Mouse (Mus musculus) left cerebral cortex, adult 2 months (tissue): ENCODE results near the gene Cacna1g. TPM values are rescaled to one million over a fixed set of nuclear protein-coding genes. Genes with fewer than 3 reads are reported as not detected.
A peak's percentile ranks its signal among the peaks of the same experiment; 100 is the strongest.

Experiments
- DNase-seq, 2 experiments: peaks; one replicate each; pipeline ENCODE4 v3.0.0; 2021 to 2022; ENCODE audit warnings: low spot score in 2 of 2, mixed read lengths in 1 of 2; ENCODE audit errors: extremely low spot score in 1 of 2
- H3K27ac ChIP-seq: fragments of 200-600 bp; 2 replicates; pipeline ENCODE4 v1.8.1; 2022
- H3K4me3 ChIP-seq: fragments of 200-600 bp; 2 replicates; pipeline ENCODE4 v1.8.1; 2022
- CTCF ChIP-seq: fragments of 200-600 bp; IDR thresholded peaks from 2 replicates; pipeline ENCODE4 v1.8.1; 2022; ENCODE audit warnings: antibody characterized with exemption, mild to moderate bottlenecking, moderate library complexity
- intact Hi-C: fragments of 180-260 bp; cut with DNase I; formaldehyde crosslinking; loops from one replicate; pipeline ENCODE4 v1.15.1; 2025
- total RNA-seq, 2 experiments: library from RNA; stranded (reverse); gene quantifications; 2 replicates each; pipeline ENCODE4 v1.2.3; 2021

Cacna1g gene
- total RNA-seq, 2 experiments from 2014 or later, result 93.0 to 98.7 TPM

DNA sequence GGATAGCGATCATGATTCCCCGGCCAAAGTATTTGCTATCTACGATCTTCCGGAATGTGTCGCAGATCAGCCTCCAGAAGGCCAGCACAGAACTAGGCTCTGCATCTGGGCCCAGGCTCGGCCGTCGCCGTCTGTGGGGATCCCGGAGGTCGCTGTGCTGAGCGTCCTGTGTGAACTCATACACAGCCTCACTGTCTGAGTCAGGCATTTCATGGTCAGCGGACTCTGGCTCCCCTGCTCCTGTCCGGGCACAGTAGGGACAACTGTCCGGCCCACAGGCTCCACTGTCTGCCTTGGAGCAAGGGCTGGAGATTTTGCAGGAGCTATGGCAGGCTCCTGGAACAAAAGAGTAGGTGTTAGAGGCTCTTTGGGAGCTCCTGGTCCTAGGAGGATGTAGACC, 17.0 kb downstream of the Cacna1g start:
- no peak overlapping the region for H3K4me3 ChIP-seq
- DNase-seq, result no peak
- H3K27ac ChIP-seq, result no peak overlapping the region
- TF ChIP-seq CTCF, result no peak
- intact Hi-C loops, result no loop called here

DNA sequence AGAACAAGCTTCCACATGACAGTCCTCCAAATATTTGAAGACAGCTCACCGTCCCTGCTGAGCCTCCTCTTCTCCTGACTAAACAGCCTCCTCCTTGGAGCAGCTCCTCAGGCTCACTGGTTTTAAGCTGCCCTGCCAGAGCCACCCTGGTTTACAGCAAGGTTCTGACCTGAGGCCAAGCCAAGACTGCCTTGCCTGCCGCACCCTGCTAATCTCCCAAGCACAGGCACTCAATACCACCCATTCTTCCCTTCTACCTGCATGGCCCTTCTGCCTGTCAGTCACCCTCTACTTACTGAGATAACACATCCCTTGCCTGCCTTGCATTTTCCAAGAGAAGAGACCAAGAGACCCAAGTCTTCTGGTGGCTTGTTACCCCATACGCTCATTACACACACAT, 17.7 kb downstream of the Cacna1g start:
- Histone ChIP-seq H3K27ac (no peak overlapping the region), H3K4me3 (no peak overlapping the region)
- no peak for DNase-seq
- no peak for TF ChIP-seq CTCF
- intact Hi-C loops, result no loop called here

GRCm38 (mm10) chr11:94455161-94455820, 18.7 kb downstream of the Cacna1g start:
- Histone ChIP-seq H3K4me3 (no peak overlapping the region), H3K27ac (peak overlapping the region; percentile 44)
- no peak for TF ChIP-seq CTCF
- intact Hi-C loops, result no loop called here
- peak in 1 of 2 experiments; percentile 41 for DNase-seq

- Histone ChIP-seq H3K4me3 (no peak overlapping the region), H3K27ac (peak overlapping the region; percentile 44; the same call in 1 of the 2 replicates)
- peak in 1 of 2 experiments; percentile 54 for DNase-seq
- TF ChIP-seq CTCF, result no peak
- intact Hi-C loops, result no loop called here
These were observed 19.2 kb downstream of the Cacna1g start for GRCm38 (mm10) chr11:94454756-94455155.

- intact Hi-C loops, result no loop called here
- DNase-seq, result no peak
- Histone ChIP-seq H3K4me3 (no peak overlapping the region), H3K27ac (no peak overlapping the region)
- TF ChIP-seq CTCF, result no peak
These were observed 22.8 kb downstream of the Cacna1g start for GRCm38 (mm10) chr11:94451091-94451773.

DNA sequence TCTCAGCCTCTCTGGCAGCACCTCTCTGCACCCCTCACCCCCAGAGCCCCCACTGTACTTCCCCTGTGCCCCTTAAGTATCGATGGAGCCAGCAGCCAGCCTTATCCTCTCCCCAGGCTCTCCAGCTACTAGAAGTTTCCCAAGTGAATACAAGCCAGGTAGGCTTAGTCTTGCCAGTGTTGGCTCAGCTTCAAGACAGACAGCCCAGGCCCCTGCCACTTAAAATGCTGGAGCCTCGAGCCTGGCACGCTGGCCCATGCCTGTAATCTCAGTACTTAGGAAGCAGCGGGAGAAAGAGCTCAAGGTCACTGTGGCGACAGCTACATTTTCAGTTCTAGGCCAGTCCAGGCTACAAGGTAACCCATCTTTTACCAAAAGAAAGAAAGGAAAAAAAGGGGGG, 24.1 kb downstream of the Cacna1g start:
- no peak for TF ChIP-seq CTCF
- Histone ChIP-seq H3K27ac (no peak overlapping the region), H3K4me3 (no peak overlapping the region)
- intact Hi-C loops, result no loop called here
- no peak for DNase-seq

- H3K4me3 ChIP-seq, result no peak overlapping the region
- intact Hi-C loops, result no loop called here
- DNase-seq, result no peak
- TF ChIP-seq CTCF, result no peak
- no peak overlapping the region for H3K27ac ChIP-seq
These were observed 24.8 kb downstream of the Cacna1g start for GRCm38 (mm10) chr11:94449239-94449638.

DNA sequence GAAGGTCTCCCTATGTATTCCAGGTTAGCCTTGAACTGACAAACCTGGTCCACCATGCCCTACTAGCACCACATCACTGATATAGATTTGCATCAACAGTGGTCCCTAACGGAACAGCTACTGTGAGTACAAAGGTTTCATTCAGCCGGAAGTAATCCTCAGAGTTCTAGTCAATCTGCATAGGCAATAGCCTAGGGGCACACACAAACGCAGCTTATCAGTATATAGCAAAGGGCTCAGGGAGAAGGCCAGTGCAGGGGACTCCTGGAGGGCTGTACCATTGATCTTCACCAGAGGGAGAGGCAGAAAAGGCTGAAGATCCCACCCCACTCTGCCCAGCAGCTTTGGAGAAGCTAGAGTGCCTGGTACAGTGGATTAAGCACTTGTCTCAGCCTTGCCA, 27.0 kb downstream of the Cacna1g start:
- no peak for TF ChIP-seq CTCF
- H3K4me3 ChIP-seq, result no peak overlapping the region
- intact Hi-C loops, result no loop called here
- no peak overlapping the region for H3K27ac ChIP-seq
- no peak for DNase-seq

- no peak for DNase-seq
- H3K4me3 ChIP-seq, result no peak overlapping the region
- TF ChIP-seq CTCF, result no peak
- H3K27ac ChIP-seq, result no peak overlapping the region
- intact Hi-C loops, result no loop called here
These were observed 28.7 kb downstream of the Cacna1g start for GRCm38 (mm10) chr11:94445300-94445699.

GRCm38 (mm10) chr11:94444829-94445228, 29.2 kb downstream of the Cacna1g start:
- no peak for DNase-seq
- H3K27ac ChIP-seq, result no peak overlapping the region
- no peak for TF ChIP-seq CTCF
- intact Hi-C loops, result no loop called here
- no peak overlapping the region for H3K4me3 ChIP-seq

GRCm38 (mm10) chr11:94441752-94442151, 32.2 kb downstream of the Cacna1g start:
- intact Hi-C loops, result no loop called here

GRCm38 (mm10) chr11:94441122-94441521, 32.9 kb downstream of the Cacna1g start:
- Histone ChIP-seq H3K4me3 (no peak overlapping the region), H3K27ac (no peak overlapping the region)
- intact Hi-C loops, result no loop called here
- TF ChIP-seq CTCF, result no peak
- DNase-seq, result no peak

More at GRCm38 (mm10) chr11:94441752-94442151, 32.2 kb downstream of the Cacna1g start:
- no peak for TF ChIP-seq CTCF
- DNase-seq, result no peak
- Histone ChIP-seq H3K27ac (no peak overlapping the region), H3K4me3 (no peak overlapping the region)

GRCm38 (mm10) chr11:94440421-94440820, 33.6 kb downstream of the Cacna1g start:
- no peak for DNase-seq
- TF ChIP-seq CTCF, result no peak
- no peak overlapping the region for H3K27ac ChIP-seq
- intact Hi-C loops, result no loop called here
- H3K4me3 ChIP-seq, result no peak overlapping the region
